10 mouse cellular contexts compared by ENCODE assay signal in genomic region chr2:116009097-116009970, GRCm38 (mm10). TPM values are rescaled to one million over a fixed set of nuclear protein-coding genes. Genes with fewer than 3 reads are reported as not detected.
DNase-seq lines count a peak whose midpoint lies in the region; ATAC-seq lines count a peak whose summit lies in the region.
"Had no signal": no experiment of that assay in that cellular context is flagged by ENCODE, and none has a peak within 500 bp of the region (broad histone marks: within the 10 kb centered on the region; RNA-seq: fewer than 3 reads in every experiment).

No protein-coding gene starts in this region.

- WGBS in kidney, embryonic 14.5 days = 15% methylated on average over 19 of the region's 20 CpGs
- 26% methylated on average over 20 of the region's 20 CpGs for WGBS in embryonic facial prominence, embryonic 13.5 days
- WGBS in neural tube, embryonic 13.5 days = 3% methylated on average over 20 of the region's 20 CpGs

- no peaks in the 10 kb centered on the region for H3K27me3 ChIP-seq in kidney, embryonic 14.5 days (ENCODE audit: control insufficient read depth, insufficient read depth, low read length)
- H3K27me3 ChIP-seq in embryonic facial prominence, embryonic 13.5 days = peaks cover 16% of the 10 kb centered on the region; the same call in 1 of the 2 replicates
- H3K27me3 ChIP-seq in neural tube, embryonic 13.5 days = no peaks in the 10 kb centered on the region

- H3K27ac ChIP-seq in kidney, embryonic 14.5 days (ENCODE audit: low read depth, low read length) = peak overlapping the region; percentile 37
- no peak overlapping the region for H3K27ac ChIP-seq in embryonic facial prominence, embryonic 13.5 days
- H3K27ac ChIP-seq in neural tube, embryonic 13.5 days (replicated peaks) = peak overlapping the region; percentile 79

- no peak overlapping the region for H3K9ac ChIP-seq in kidney, embryonic 14.5 days (ENCODE audit: low read depth, low read length)
- H3K9ac ChIP-seq in embryonic facial prominence, embryonic 13.5 days = peak overlapping the region; percentile 49; the same call in 1 of the 2 replicates
- peak overlapping the region; percentile 64 for H3K9ac ChIP-seq in neural tube, embryonic 13.5 days

- peak overlapping the region; percentile 44 for H3K4me2 ChIP-seq in kidney, embryonic 14.5 days (replicated peaks; ENCODE audit: low read depth, low read length)
- H3K4me2 ChIP-seq in embryonic facial prominence, embryonic 13.5 days = peak overlapping the region; percentile 49
- H3K4me2 ChIP-seq in neural tube, embryonic 13.5 days = peak overlapping the region; percentile 55

- H3K36me3 ChIP-seq in kidney, embryonic 14.5 days (ENCODE audit: control insufficient read depth, insufficient read depth, low read length) = peaks cover 31% of the 10 kb centered on the region
- peaks cover 4% of the 10 kb centered on the region; the same call in 1 of the 2 replicates for H3K36me3 ChIP-seq in embryonic facial prominence, embryonic 13.5 days
- no peaks in the 10 kb centered on the region for H3K36me3 ChIP-seq in neural tube, embryonic 13.5 days
- H3K36me3 ChIP-seq: G1E had no signal

- peak; percentile 66 for ATAC-seq in kidney, embryonic 14.5 days (ENCODE audit: low FRiP score, low TSS enrichment)
- ATAC-seq in embryonic facial prominence, embryonic 13.5 days (ENCODE audit: insufficient number of reproducible peaks, insufficient read depth, low FRiP score, low TSS enrichment, low read depth) = no peak
- peak; percentile 84 for ATAC-seq in neural tube, embryonic 13.5 days (ENCODE audit: low read depth)

- H3K4me3 ChIP-seq in kidney, embryonic 14.5 days (ENCODE audit: low read length) = peak overlapping the region; percentile 22
- H3K4me3 ChIP-seq in embryonic facial prominence, embryonic 13.5 days = peak overlapping the region; percentile 31
- H3K4me3 ChIP-seq in neural tube, embryonic 13.5 days = peak overlapping the region; percentile 29
- H3K4me3 ChIP-seq: myocyte had no signal

- no peak for DNase-seq in kidney, adult 8-10 months
- peak; percentile 14 for DNase-seq in left cerebral cortex, postnatal 4 days
- no peak for DNase-seq in layer of hippocampus, postnatal 14 days (ENCODE audit: low spot score in 2 of 2)
- no peak for DNase-seq in lung, postnatal 4 days
- no peak for DNase-seq in gastrocnemius, postnatal 4 days (ENCODE audit: low spot score in 2 of 2)

- H3K9me3 ChIP-seq in kidney, embryonic 14.5 days (ENCODE audit: control insufficient read depth, low read length) = no peaks in the 10 kb centered on the region
- no peaks in the 10 kb centered on the region for H3K9me3 ChIP-seq in embryonic facial prominence, embryonic 13.5 days
- H3K9me3 ChIP-seq in neural tube, embryonic 13.5 days = no peaks in the 10 kb centered on the region

- intact Hi-C loops in left cerebral cortex, postnatal 4 days (cut with DNase I) = no loop called here

- peaks cover 24% of the 10 kb centered on the region for H3K4me1 ChIP-seq in kidney, embryonic 14.5 days (ENCODE audit: control insufficient read depth, insufficient read depth, low read length)
- H3K4me1 ChIP-seq in embryonic facial prominence, embryonic 13.5 days = peaks cover 16% of the 10 kb centered on the region
- H3K4me1 ChIP-seq in neural tube, embryonic 13.5 days (replicated peaks) = peaks cover 42% of the 10 kb centered on the region

RNA-seq across cellular contexts. Expression of gene Meis2, which starts 56.3 kb away (rescaled TPM):
- 111 and 112 TPM in 2 replicates for polyA plus RNA-seq in kidney, embryonic 14.5 days (2014; fragmentation: Nextera tagmentation; extraction: Ambion mirVana)
- polyA plus RNA-seq in embryonic facial prominence, embryonic 13.5 days (2015; fragmentation: Nextera tagmentation; extraction: Ambion mirVana) = 43.1 and 45.6 TPM in 2 replicates
- 100 to 1,000 TPM; 186 to 188 TPM for total RNA-seq in left cerebral cortex, postnatal 4 days (2021)
- polyA plus RNA-seq in neural tube, embryonic 13.5 days (2015; fragmentation: Nextera tagmentation; extraction: Ambion mirVana) = 92.0 and 98.7 TPM in 2 replicates
- total RNA-seq in layer of hippocampus, postnatal 14 days (2021) = 10 to 100 TPM; 34.6 to 34.8 TPM
- 1 to 10 TPM; 5.1 to 6.7 TPM for total RNA-seq in gastrocnemius, postnatal 4 days (2021)

Comparison
In these comparisons a context has a peak if more than half of its experiments do, and no peak if none do; other contexts are left out.
1. RNA of gene Meis2, which starts 56.3 kb away (total RNA-seq): 186 to 188 TPM in left cerebral cortex, postnatal 4 days; 34.6 to 34.8 TPM in layer of hippocampus, postnatal 14 days and 5.1 to 6.7 TPM in gastrocnemius, postnatal 4 days; every median in the first group is over 4 times any median in the second.
2. Peak in every context shown above with its lines, with median percentiles within 50 percentile points of each other: H3K4me2 ChIP-seq and H3K4me3 ChIP-seq.